Comparison of ENCODE assay signal across 25 mouse cellular contexts in genomic region chr9:36846346-36846745, GRCm38 (mm10). TPM values are rescaled to one million over a fixed set of nuclear protein-coding genes. Genes with fewer than 3 reads are reported as not detected.
"Had no signal": no experiment of that assay in that cellular context is flagged by ENCODE, and none has a peak within 500 bp of the region (broad histone marks: within the 10 kb centered on the region; RNA-seq: fewer than 3 reads in every experiment).

No protein-coding gene starts in this region.

- ATAC-seq: hindbrain, postnatal 0 days; intestine, embryonic 16.5 days had no signal

- DNase-seq: gastrocnemius, adult 2 months; gastrocnemius, postnatal 10 days; gastrocnemius, postnatal 25 days; heart, adult 18-20 months; heart, postnatal 14 days; heart, postnatal 36 days; kidney, adult 11 months; kidney, adult 2 months; kidney, adult 9 months; kidney, postnatal 14 days; kidney, postnatal 36 days; liver; liver, embryonic 13.5 days had no signal

- H3K4me3 ChIP-seq: gastrocnemius, adult 2 months; heart, embryonic 13.5 days; heart, embryonic 15.5 days; hindbrain, embryonic 13.5 days; hindbrain, embryonic 15.5 days; kidney, embryonic 15.5 days; left cerebral cortex, adult 2 months; limb, embryonic 10.5 days; limb, embryonic 12.5 days; liver, embryonic 13.5 days had no signal

- H3K27ac ChIP-seq: gastrocnemius, adult 2 months; heart, embryonic 13.5 days; heart, embryonic 15.5 days; hindbrain, embryonic 13.5 days; hindbrain, embryonic 15.5 days; hindbrain, postnatal 0 days; kidney, embryonic 15.5 days; kidney, postnatal 0 days; limb, embryonic 10.5 days; limb, embryonic 12.5 days; liver, embryonic 13.5 days had no signal

- H3K4me1 ChIP-seq: heart, embryonic 13.5 days; heart, embryonic 15.5 days; hindbrain, embryonic 13.5 days; hindbrain, embryonic 15.5 days; kidney, embryonic 15.5 days; limb, embryonic 10.5 days; limb, embryonic 12.5 days; liver, embryonic 13.5 days had no signal

RNA-seq across cellular contexts. Expression of gene Fez1, which starts 24.7 kb away (rescaled TPM):
- total RNA-seq: granulocyte monocyte progenitor cell, adult 5-6 weeks had no signal
